24 mouse cellular contexts compared by ENCODE assay signal in the genomic region with DNA sequence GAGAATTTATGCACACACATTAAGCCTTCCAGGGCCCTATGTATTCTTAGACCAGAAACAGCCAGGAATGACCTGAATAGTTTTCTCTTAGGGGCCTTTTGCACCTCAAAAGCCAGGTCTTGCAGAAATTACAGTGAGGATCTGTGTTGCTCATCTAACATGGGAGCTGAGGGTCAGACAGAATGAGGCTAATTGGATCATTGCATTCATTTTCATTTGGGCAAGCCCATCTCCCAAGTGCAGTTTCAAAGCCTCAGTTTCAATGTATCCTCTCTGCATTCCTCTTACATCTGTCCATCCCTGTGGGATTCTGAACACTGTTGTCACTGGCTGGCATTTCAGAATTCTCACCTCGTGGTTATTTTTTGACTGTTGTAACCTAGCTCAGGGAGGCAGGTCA.
DNase-seq lines count a peak whose midpoint lies in the region; ATAC-seq and TF ChIP-seq lines count a peak whose summit lies in the region.
"Had no signal": no experiment of that assay in that cellular context is flagged by ENCODE, and none has a peak within 500 bp of the region (broad histone marks: within the 10 kb centered on the region; RNA-seq: fewer than 3 reads in every experiment).

No protein-coding gene starts in this region.

- no peaks in the 10 kb centered on the region for H3K79me2 ChIP-seq in heart, adult 2 months (replicated peaks; ENCODE audit: control insufficient read depth, insufficient read depth, low read length)

- intact Hi-C loops in heart, adult 2 months (cut with DNase I) = no loop called here

- 62% methylated on average over 1 of the region's 1 CpGs for WGBS in hindbrain, embryonic 10.5 days
- WGBS in hindbrain, embryonic 12.5 days = 33% methylated on average over 1 of the region's 1 CpGs
- WGBS in forebrain, embryonic 15.5 days = 9% methylated on average over 1 of the region's 1 CpGs
- 15% methylated on average over 1 of the region's 1 CpGs for WGBS in midbrain, embryonic 16.5 days
- 46% methylated on average over 1 of the region's 1 CpGs for WGBS in heart, adult 2 months

- no peak for TF ChIP-seq EP300 in heart, adult 2 months (IDR thresholded peaks at IDR 0.05; ENCODE audit: insufficient read depth, low read depth, low read length)

- H3K4me2 ChIP-seq in hindbrain, embryonic 12.5 days (replicated peaks) = no peak overlapping the region
- no peak overlapping the region for H3K4me2 ChIP-seq in forebrain, embryonic 15.5 days (replicated peaks)
- H3K4me2 ChIP-seq in midbrain, embryonic 16.5 days (ENCODE audit: low read length) = no peak overlapping the region
- H3K4me2 ChIP-seq: embryonic facial prominence, embryonic 13.5 days; heart, embryonic 11.5 days; liver, embryonic 11.5 days had no signal

- H3K4me3 ChIP-seq in hindbrain, embryonic 10.5 days = no peak overlapping the region
- H3K4me3 ChIP-seq in hindbrain, embryonic 12.5 days = no peak overlapping the region
- no peak overlapping the region for H3K4me3 ChIP-seq in forebrain, embryonic 15.5 days
- no peak overlapping the region for H3K4me3 ChIP-seq in midbrain, embryonic 16.5 days (ENCODE audit: low read depth, low read length)
- no peak overlapping the region for H3K4me3 ChIP-seq in heart, adult 2 months
- H3K4me3 ChIP-seq: embryonic facial prominence, embryonic 13.5 days had no signal

- peak overlapping the region; percentile 79; the same call in 1 of the 2 replicates for H3K27ac ChIP-seq in hindbrain, embryonic 10.5 days
- H3K27ac ChIP-seq in hindbrain, embryonic 12.5 days = no peak overlapping the region
- peak overlapping the region; percentile 76 for H3K27ac ChIP-seq in forebrain, embryonic 15.5 days (replicated peaks)
- peak overlapping the region; percentile 47; the same call in 1 of the 2 replicates for H3K27ac ChIP-seq in midbrain, embryonic 16.5 days (ENCODE audit: low read length)
- H3K27ac ChIP-seq in heart, adult 2 months = no peak overlapping the region
- H3K27ac ChIP-seq: embryonic facial prominence, embryonic 13.5 days had no signal

- TF ChIP-seq POLR2A in heart, adult 2 months (IDR thresholded peaks at IDR 0.05; ENCODE audit: insufficient read depth, low read depth, low read length) = no peak

- no peaks in the 10 kb centered on the region; the same call in 1 of the 2 replicates for H3K27me3 ChIP-seq in hindbrain, embryonic 10.5 days (ENCODE audit: insufficient read depth, poor library complexity, severe bottlenecking)
- H3K27me3 ChIP-seq in hindbrain, embryonic 12.5 days = no peaks in the 10 kb centered on the region
- no peaks in the 10 kb centered on the region for H3K27me3 ChIP-seq in forebrain, embryonic 15.5 days
- H3K27me3 ChIP-seq in midbrain, embryonic 16.5 days (ENCODE audit: control insufficient read depth, insufficient read depth, low read depth, low read length) = no peaks in the 10 kb centered on the region
- no peaks in the 10 kb centered on the region for H3K27me3 ChIP-seq in heart, adult 2 months (ENCODE audit: control insufficient read depth, insufficient read depth, low read length)
- H3K27me3 ChIP-seq: embryonic facial prominence, embryonic 13.5 days; Patski had no signal

- TF ChIP-seq CTCF in heart, adult 2 months (IDR thresholded peaks at IDR 0.05) = no peak

- no peaks in the 10 kb centered on the region for H3K9me3 ChIP-seq in hindbrain, embryonic 10.5 days
- no peaks in the 10 kb centered on the region for H3K9me3 ChIP-seq in hindbrain, embryonic 12.5 days (replicated peaks)
- no peaks in the 10 kb centered on the region for H3K9me3 ChIP-seq in forebrain, embryonic 15.5 days
- H3K9me3 ChIP-seq in midbrain, embryonic 16.5 days (replicated peaks; ENCODE audit: control insufficient read depth, low read length, poor library complexity, severe bottlenecking) = no peaks in the 10 kb centered on the region
- H3K9me3 ChIP-seq: embryonic facial prominence, embryonic 13.5 days had no signal

- H3K4me1 ChIP-seq in hindbrain, embryonic 10.5 days (replicated peaks) = peaks cover 38% of the 10 kb centered on the region
- peaks cover 19% of the 10 kb centered on the region for H3K4me1 ChIP-seq in hindbrain, embryonic 12.5 days
- H3K4me1 ChIP-seq in forebrain, embryonic 15.5 days = peaks cover 39% of the 10 kb centered on the region
- H3K4me1 ChIP-seq in midbrain, embryonic 16.5 days (ENCODE audit: control insufficient read depth, insufficient read depth, low read length) = peaks cover 22% of the 10 kb centered on the region
- no peaks in the 10 kb centered on the region for H3K4me1 ChIP-seq in heart, adult 2 months (ENCODE audit: control insufficient read depth, insufficient read depth, low read length)
- H3K4me1 ChIP-seq: embryonic facial prominence, embryonic 13.5 days had no signal

- DNase-seq in hindbrain, embryonic 10.5 days (ENCODE audit: low spot score) = no peak
- peak; percentile 47 for DNase-seq in Muller cell, postnatal 12 days (ENCODE audit: inconsistent ontology term)
- no peak for DNase-seq in lung, postnatal 14 days
- DNase-seq in heart, adult 2 months = no peak
- DNase-seq: adrenal gland, postnatal 14 days; cerebellum, adult 11 months; cerebellum, postnatal 10 days; gastrocnemius, postnatal 25 days; heart, postnatal 10 days; kidney, adult 2 months; kidney, postnatal 14 days; layer of hippocampus, adult 9-11 months; lung, adult 18-20 months; lung, postnatal 4 days; thymus, postnatal 14 days had no signal

- no peaks in the 10 kb centered on the region for H3K36me3 ChIP-seq in hindbrain, embryonic 10.5 days
- no peaks in the 10 kb centered on the region for H3K36me3 ChIP-seq in hindbrain, embryonic 12.5 days
- no peaks in the 10 kb centered on the region for H3K36me3 ChIP-seq in forebrain, embryonic 15.5 days
- no peaks in the 10 kb centered on the region for H3K36me3 ChIP-seq in midbrain, embryonic 16.5 days (ENCODE audit: control insufficient read depth, insufficient read depth, low read length)
- H3K36me3 ChIP-seq in heart, adult 2 months (ENCODE audit: control insufficient read depth, insufficient read depth, low read length) = no peaks in the 10 kb centered on the region
- H3K36me3 ChIP-seq: embryonic facial prominence, embryonic 13.5 days had no signal

- no peak for ATAC-seq in hindbrain, embryonic 12.5 days (ENCODE audit: low FRiP score)
- no peak for ATAC-seq in forebrain, embryonic 15.5 days (replicated peaks)
- peak; percentile 10; the same call in 1 of the 2 replicates for ATAC-seq in midbrain, embryonic 16.5 days
- ATAC-seq in granulocyte monocyte progenitor cell, adult 5-6 weeks (replicated peaks; ENCODE audit: poor library complexity, severe bottlenecking) = no peak
- ATAC-seq: inflammation-experienced regulatory T-cells, adult 6 months; Patski had no signal

- H3K9ac ChIP-seq in hindbrain, embryonic 12.5 days = no peak overlapping the region
- H3K9ac ChIP-seq in forebrain, embryonic 15.5 days (replicated peaks) = no peak overlapping the region
- H3K9ac ChIP-seq in midbrain, embryonic 16.5 days (ENCODE audit: low read depth, low read length) = no peak overlapping the region
- H3K9ac ChIP-seq in heart, adult 2 months (ENCODE audit: low read depth, low read length) = no peak overlapping the region
- H3K9ac ChIP-seq: embryonic facial prominence, embryonic 13.5 days had no signal

Comparison
In these comparisons a context has a peak if more than half of its experiments do, and no peak if none do; other contexts are left out.
1. H3K27ac ChIP-seq: peak in hindbrain, embryonic 10.5 days (single experiment), forebrain, embryonic 15.5 days (single experiment) and midbrain, embryonic 16.5 days (single experiment); none in hindbrain, embryonic 12.5 days (single experiment) and heart, adult 2 months (single experiment).